Mouse (Mus musculus) ES-E14 (cell line): ENCODE results near the gene Atp5b. TPM values are rescaled to one million over a fixed set of nuclear protein-coding genes. Genes with fewer than 3 reads are reported as not detected.

Experiments used
- DNase-seq: peaks from one replicate; pipeline ENCODE4 v3.0.0-alpha.2; 2013; ENCODE audit warnings: low read depth, low spot score
- H3K27ac ChIP-seq: 2 replicates; pipeline ENCODE4 v1.5.1; 2012; ENCODE audit warnings: low read depth, mild to moderate bottlenecking, low read length, moderate library complexity, mixed read lengths; ENCODE audit not compliant: poor library complexity, insufficient read depth, severe bottlenecking
- H3K36me3 ChIP-seq: 2 replicates; pipeline ENCODE4 v1.6.1; 2012; ENCODE audit warnings: mild to moderate bottlenecking, low read length, moderate library complexity, mixed read lengths; ENCODE audit not compliant: control insufficient read depth, poor library complexity, insufficient read depth, severe bottlenecking
- H3K4me1 ChIP-seq, 2 experiments: fragments of 150-350 bp in 1 of 2; sonication (generic) in 1 of 2; 2 replicates each; pipeline ENCODE4 v1.6.1; 2012; ENCODE audit warnings: low read length in 2 of 2, mild to moderate bottlenecking in 1 of 2, mixed read lengths in 1 of 2; ENCODE audit not compliant: control insufficient read depth in 2 of 2, insufficient read depth in 2 of 2, poor library complexity in 1 of 2
- H3K4me3 ChIP-seq, 2 experiments: fragments of 150-350 bp in 1 of 2; sonication (generic) in 1 of 2; 2 replicates each; pipeline ENCODE4 v1.5.1; 2012; ENCODE audit warnings: low read length in 2 of 2, low read depth in 1 of 2, mild to moderate bottlenecking in 1 of 2, mixed read lengths in 1 of 2; ENCODE audit not compliant: insufficient read depth in 1 of 2, poor library complexity in 1 of 2, severe bottlenecking in 1 of 2
- H3K9ac ChIP-seq: 2 replicates; pipeline ENCODE4 v1.6.1; 2012; ENCODE audit warnings: low read depth, mild to moderate bottlenecking, low read length, mixed read lengths; ENCODE audit not compliant: poor library complexity, insufficient read depth, severe bottlenecking
- H3K9me3 ChIP-seq: fragments of 150-350 bp; sonication (generic); 2 replicates; pipeline ENCODE4 v1.6.1; 2012; ENCODE audit warnings: low read depth, mild to moderate bottlenecking, low read length; ENCODE audit not compliant: control insufficient read depth, insufficient read depth
- CHD2 ChIP-seq: IDR thresholded peaks from 2 replicates; pipeline ENCODE4 v1.6.1; 2014; ENCODE audit warnings: mild to moderate bottlenecking, low read depth, low read length, inconsistent platforms
- HCFC1 ChIP-seq: IDR thresholded peaks from 2 replicates; pipeline ENCODE4 v1.6.1; 2012; ENCODE audit warnings: low read length, inconsistent platforms, borderline replicate concordance; ENCODE audit not compliant: insufficient read depth
- MAFK ChIP-seq: IDR thresholded peaks from 2 replicates; pipeline ENCODE4 v1.6.1; 2014; ENCODE audit warnings: mild to moderate bottlenecking, low read depth, low read length, inconsistent platforms; ENCODE audit not compliant: insufficient read depth
- ZC3H11A ChIP-seq: IDR thresholded peaks from 2 replicates; pipeline ENCODE4 v1.6.1; 2012; ENCODE audit warnings: low read depth, mild to moderate bottlenecking, inconsistent platforms, low read length, borderline replicate concordance
- ZNF384 ChIP-seq: IDR thresholded peaks from 2 replicates; pipeline ENCODE4 v1.6.1; 2012; ENCODE audit warnings: low read depth, low read length, inconsistent platforms
- in situ Hi-C, 2 experiments: fragments of 600-800 bp; cut with MboI; formaldehyde crosslinking; loops; one replicate each; pipeline ENCODE4 v1.15.1; 2025; ENCODE audit warnings: low sequenced_read_pairs in 2 of 2, inconsistent platforms in 1 of 2; ENCODE audit not compliant: unreplicated experiment in 2 of 2
- total RNA-seq: library from RNA; depleted of rRNA; stranded (reverse); fragments of 300-350 nt; gene quantifications from 2 replicates; pipeline ENCODE4 v1.2.3, GENCODE M21; 2012

The Atp5b gene
- total RNA-seq, 1 experiment, result 2,075 TPM

GRCm38 (mm10) chr10:128092506-128093495 lies 9.7 kb downstream of the Atp5b start:
- in situ Hi-C loops, result loop anchor here in 1 of 2 experiments (10.0 kb wide), 1 partner anchor 92 kb away; the partner anchor contains the start of gene Rbms2
- peak; percentile 69 for DNase-seq
- Histone ChIP-seq H3K4me1 (peaks cover 0 to 8% of the 10 kb centered on the region in 2 experiments; a peak in 1 of 4 replicates), H3K36me3 (peaks cover 19% of the 10 kb centered on the region), H3K27ac (peak overlapping the region; percentile 82), H3K9me3 (no peaks in the 10 kb centered on the region), H3K9ac (peak overlapping the region; percentile 84), H3K4me3 (peak overlapping the region; percentile 84 to 88)
- no peak for TF ChIP-seq CHD2
- TF ChIP-seq HCFC1, result 0 out of 2 replicates have a peak, but pooled peaks have one; percentile 57

GRCm38 (mm10) chr10:128093496-128094294 lies 10.6 kb downstream of the Atp5b start:
- Histone ChIP-seq H3K9me3 (no peaks in the 10 kb centered on the region), H3K9ac (peak overlapping the region; percentile 17; the same call in 1 of the 2 replicates), H3K4me1 (peaks cover 0 to 9% of the 10 kb centered on the region in 2 experiments; a peak in 1 of 4 replicates), H3K4me3 (peak overlapping the region; percentile 84 to 88), H3K27ac (peak overlapping the region; percentile 64; the same call in 1 of the 2 replicates), H3K36me3 (peaks cover 11% of the 10 kb centered on the region; the same call in 1 of the 2 replicates)
- no peak for TF ChIP-seq ZNF384
- no peak for TF ChIP-seq ZC3H11A
- no peak for TF ChIP-seq HCFC1
- no peak for TF ChIP-seq MAFK
- no peak for TF ChIP-seq CHD2
- no peak for DNase-seq
- in situ Hi-C loops, result loop anchor here in 1 of 2 experiments (10.0 kb wide), 1 partner anchor 91 kb away; the partner anchor contains the start of gene Rbms2

- in situ Hi-C loops, result loop anchor here in 1 of 2 experiments (10.0 kb wide), 1 partner anchor 90 kb away; the partner anchor contains the start of gene Rbms2
- Histone ChIP-seq H3K4me1 (peaks cover 0 to 11% of the 10 kb centered on the region in 2 experiments; a peak in 1 of 4 replicates), H3K36me3 (peaks cover 6% of the 10 kb centered on the region; the same call in 1 of the 2 replicates), H3K27ac (peak overlapping the region; percentile 64; the same call in 1 of the 2 replicates), H3K9me3 (no peaks in the 10 kb centered on the region), H3K9ac (peak overlapping the region; percentile 17; the same call in 1 of the 2 replicates), H3K4me3 (peak overlapping the region; percentile 84 to 88)
- DNase-seq, result peak; percentile 93
- TF ChIP-seq MAFK (no peak), HCFC1 (no peak), ZNF384 (no peak), ZC3H11A (no peak), CHD2 (no peak)
These were observed 11.4 kb downstream of the Atp5b start for GRCm38 (mm10) chr10:128094340-128094968.
